Mouse (Mus musculus) CH12.LX (cell line): Measurements from ENCODE around the gene Hba-x. TPM values are rescaled to one million over a fixed set of nuclear protein-coding genes. Genes with fewer than 3 reads are reported as not detected.

Experiments
- DNase-seq: peaks from one replicate; pipeline ENCODE4 v3.0.0-alpha.2; 2013; ENCODE audit errors: extremely low read depth
- H3K27ac ChIP-seq: 2 replicates; pipeline ENCODE4 v1.5.1; 2012; ENCODE audit warnings: low read depth, mild to moderate bottlenecking, control low read depth, moderate library complexity; ENCODE audit not compliant: insufficient read depth
- H3K27me3 ChIP-seq: replicated peaks from 2 replicates; pipeline ENCODE3; 2012; ENCODE audit warnings: inconsistent platforms
- H3K36me3 ChIP-seq, 2 experiments: replicated peaks in 1 of 2; 2 replicates each; pipeline versions ENCODE3 to v1.6.1; 2012; ENCODE audit warnings: inconsistent platforms in 1 of 2, low read length in 1 of 2, mild to moderate bottlenecking in 1 of 2, mixed read lengths in 1 of 2, moderate library complexity in 1 of 2; ENCODE audit not compliant: control insufficient read depth in 1 of 2, insufficient read depth in 1 of 2
- H3K4me1 ChIP-seq, 2 experiments: 2 replicates each; pipeline ENCODE4 v1.6.1; 2012; ENCODE audit warnings: inconsistent platforms in 1 of 2, moderate library complexity in 1 of 2; ENCODE audit not compliant: insufficient read depth in 2 of 2, control insufficient read depth in 1 of 2
- H3K4me2 ChIP-seq: 2 replicates; pipeline ENCODE4 v1.6.1; 2012; ENCODE audit warnings: low read depth, mild to moderate bottlenecking, control low read depth; ENCODE audit not compliant: poor library complexity, insufficient read depth, severe bottlenecking
- H3K4me3 ChIP-seq, 3 experiments: fragments of 150-350 bp in 1 of 3; sonication (generic) in 1 of 3; replicated peaks in 1 of 3; 2 replicates each; pipeline versions ENCODE3 to v1.5.1; 2011 to 2012; ENCODE audit warnings: low read depth in 2 of 3, low read length in 2 of 3, mild to moderate bottlenecking in 2 of 3, moderate library complexity in 2 of 3, control low read depth in 1 of 3, improper control_type of control experiment in 1 of 3, inconsistent platforms in 1 of 3, mixed read lengths in 1 of 3; ENCODE audit not compliant: poor library complexity in 1 of 3
- H3K79me2 ChIP-seq: replicated peaks from 2 replicates; pipeline ENCODE4 v1.6.1; 2012; ENCODE audit warnings: mild to moderate bottlenecking, moderate library complexity; ENCODE audit not compliant: control insufficient read depth, poor library complexity, insufficient read depth, severe bottlenecking; ENCODE audit errors: extremely low read depth
- H3K9ac ChIP-seq: 2 replicates; pipeline ENCODE4 v1.6.1; 2012; ENCODE audit warnings: low read depth, mild to moderate bottlenecking, control low read depth, moderate library complexity; ENCODE audit not compliant: insufficient read depth
- H3K9me3 ChIP-seq: replicated peaks from 2 replicates; pipeline ENCODE3; 2012; ENCODE audit warnings: low read length, inconsistent platforms, mixed read lengths
- BHLHE40 ChIP-seq: IDR thresholded peaks from 2 replicates; pipeline ENCODE4 v1.6.1; 2011; ENCODE audit warnings: mild to moderate bottlenecking, low read depth, low read length, improper control_type of control experiment
- CHD1 ChIP-seq: IDR thresholded peaks from 2 replicates; pipeline ENCODE4 v1.6.1; 2012; ENCODE audit warnings: low read depth, low read length, improper control_type of control experiment, inconsistent platforms
- CHD2 ChIP-seq: IDR thresholded peaks from 2 replicates; pipeline ENCODE4 v1.6.1; 2011; ENCODE audit warnings: low read length, improper control_type of control experiment
- CTCF ChIP-seq, 2 experiments: IDR thresholded peaks in 1 of 2; conservative IDR thresholded peaks in 1 of 2; 2 replicates each; pipeline ENCODE4 v1.5.1; 2011 to 2012; ENCODE audit warnings: low read depth in 2 of 2, low read length in 2 of 2, improper control_type of control experiment in 1 of 2, inconsistent platforms in 1 of 2, mild to moderate bottlenecking in 1 of 2, moderate library complexity in 1 of 2
- E2F4 ChIP-seq: IDR thresholded peaks from 2 replicates; pipeline ENCODE4 v1.6.1; 2011; ENCODE audit warnings: low read depth, low read length, improper control_type of control experiment; ENCODE audit not compliant: insufficient replicate concordance
- ELF1 ChIP-seq: IDR thresholded peaks from 2 replicates; pipeline ENCODE4 v1.6.1; 2014; ENCODE audit warnings: low read depth, mild to moderate bottlenecking, inconsistent platforms, low read length, improper control_type of control experiment
- EP300 ChIP-seq: IDR thresholded peaks from 2 replicates; pipeline ENCODE4 v1.6.1; 2011; ENCODE audit warnings: low read length, improper control_type of control experiment
- ETS1 ChIP-seq: conservative IDR thresholded peaks from 2 replicates; pipeline ENCODE4 v1.6.1; 2012; ENCODE audit warnings: low read depth, mild to moderate bottlenecking, inconsistent platforms, low read length, improper control_type of control experiment, moderate library complexity
- GABPA ChIP-seq: IDR thresholded peaks from 2 replicates; pipeline ENCODE4 v1.6.1; 2012; ENCODE audit warnings: low read depth, low read length, improper control_type of control experiment, inconsistent platforms; ENCODE audit not compliant: insufficient replicate concordance
- HCFC1 ChIP-seq: IDR thresholded peaks from 2 replicates; pipeline ENCODE4 v1.6.1; 2012; ENCODE audit warnings: low read depth, mild to moderate bottlenecking, inconsistent platforms, low read length, improper control_type of control experiment
- IRF4 ChIP-seq: IDR thresholded peaks from 2 replicates; pipeline ENCODE4 v1.6.1; 2014; ENCODE audit warnings: low read depth, mild to moderate bottlenecking, inconsistent platforms, low read length, improper control_type of control experiment
- JUN ChIP-seq: IDR thresholded peaks from 2 replicates; pipeline ENCODE4 v1.6.1; 2011; ENCODE audit warnings: low read depth, mild to moderate bottlenecking, low read length, improper control_type of control experiment, moderate library complexity; ENCODE audit not compliant: insufficient read depth
- JUND ChIP-seq: conservative IDR thresholded peaks from 2 replicates; pipeline ENCODE4 v1.6.1; 2011; ENCODE audit warnings: low read depth, low read length, improper control_type of control experiment
- KAT2A ChIP-seq: IDR thresholded peaks from 2 replicates; pipeline ENCODE4 v1.6.1; 2012; ENCODE audit warnings: low read length, improper control_type of control experiment, inconsistent platforms; ENCODE audit not compliant: insufficient replicate concordance
- MAFK ChIP-seq: IDR thresholded peaks from 2 replicates; pipeline ENCODE4 v1.6.1; 2011; ENCODE audit warnings: low read length, improper control_type of control experiment; ENCODE audit not compliant: insufficient replicate concordance
- MAX ChIP-seq: IDR thresholded peaks from 2 replicates; pipeline ENCODE4 v1.6.1; 2011; ENCODE audit warnings: low read length, improper control_type of control experiment
- MAZ ChIP-seq: IDR thresholded peaks from 2 replicates; pipeline ENCODE4 v1.6.1; 2012; ENCODE audit warnings: low read depth, mild to moderate bottlenecking, inconsistent platforms, low read length, improper control_type of control experiment, moderate library complexity
- MEF2A ChIP-seq: IDR thresholded peaks from 2 replicates; pipeline ENCODE4 v1.6.1; 2014; ENCODE audit warnings: low read depth, mild to moderate bottlenecking, inconsistent platforms, low read length, improper control_type of control experiment, borderline replicate concordance
- MXI1 ChIP-seq: IDR thresholded peaks from 2 replicates; pipeline ENCODE4 v1.6.1; 2011; ENCODE audit warnings: mild to moderate bottlenecking, low read depth, low read length, improper control_type of control experiment
- MYC ChIP-seq: IDR thresholded peaks from 2 replicates; pipeline ENCODE4 v1.6.1; 2011; ENCODE audit warnings: low read depth, mild to moderate bottlenecking, improper control_type of control experiment, low read length
- NELFE ChIP-seq: IDR thresholded peaks from 2 replicates; pipeline ENCODE4 v1.6.1; 2011; ENCODE audit warnings: low read depth, low read length, improper control_type of control experiment
- NRF1 ChIP-seq: IDR thresholded peaks from 2 replicates; pipeline ENCODE4 v1.6.1; 2014; ENCODE audit warnings: low read depth, mild to moderate bottlenecking, inconsistent platforms, low read length, improper control_type of control experiment, moderate library complexity
- PAX5 ChIP-seq: IDR thresholded peaks from 2 replicates; pipeline ENCODE4 v1.6.1; 2012; ENCODE audit warnings: low read length, inconsistent platforms, mixed read lengths
- POLR2A ChIP-seq: IDR thresholded peaks from 2 replicates; pipeline ENCODE4 v1.6.1; 2011; ENCODE audit warnings: low read depth, mild to moderate bottlenecking, improper control_type of control experiment, low read length
- POLR2AphosphoS2 ChIP-seq: IDR thresholded peaks from 2 replicates; pipeline ENCODE4 v1.6.1; 2011; ENCODE audit warnings: low read depth, low read length, improper control_type of control experiment
- RAD21 ChIP-seq: IDR thresholded peaks from 2 replicates; pipeline ENCODE4 v1.6.1; 2011; ENCODE audit warnings: low read depth, mild to moderate bottlenecking, low read length, improper control_type of control experiment, moderate library complexity
- RCOR1 ChIP-seq: conservative IDR thresholded peaks from 2 replicates; pipeline ENCODE4 v1.6.1; 2012; ENCODE audit warnings: low read depth, mild to moderate bottlenecking, inconsistent platforms, low read length, improper control_type of control experiment
- SIN3A ChIP-seq: IDR thresholded peaks from 2 replicates; pipeline ENCODE4 v1.6.1; 2012; ENCODE audit warnings: low read length, improper control_type of control experiment, inconsistent platforms
- SMC3 ChIP-seq: IDR thresholded peaks from 2 replicates; pipeline ENCODE4 v1.6.1; 2011; ENCODE audit warnings: low read depth, low read length, improper control_type of control experiment
- TBP ChIP-seq: conservative IDR thresholded peaks from 2 replicates; pipeline ENCODE4 v1.6.1; 2011; ENCODE audit warnings: low read depth, low read length, improper control_type of control experiment
- TCF12 ChIP-seq: IDR thresholded peaks from 2 replicates; pipeline ENCODE4 v1.6.1; 2014; ENCODE audit warnings: low read depth, mild to moderate bottlenecking, inconsistent platforms, low read length, improper control_type of control experiment
- UBTF ChIP-seq: IDR thresholded peaks from 2 replicates; pipeline ENCODE4 v1.6.1; 2012; ENCODE audit warnings: low read depth, mild to moderate bottlenecking, inconsistent platforms, low read length, improper control_type of control experiment, moderate library complexity
- USF1 ChIP-seq: IDR thresholded peaks from 2 replicates; pipeline ENCODE4 v1.6.1; 2014; ENCODE audit warnings: low read depth, mild to moderate bottlenecking, inconsistent platforms, low read length, improper control_type of control experiment
- USF2 ChIP-seq: conservative IDR thresholded peaks from 2 replicates; pipeline ENCODE4 v1.6.1; 2011; ENCODE audit warnings: low read depth, low read length, improper control_type of control experiment
- ZC3H11A ChIP-seq: IDR thresholded peaks from 2 replicates; pipeline ENCODE4 v1.6.1; 2012; ENCODE audit warnings: low read depth, mild to moderate bottlenecking, inconsistent platforms, low read length, improper control_type of control experiment
- ZKSCAN1 ChIP-seq: IDR thresholded peaks from 2 replicates; pipeline ENCODE4 v1.6.1; 2012; ENCODE audit warnings: low read depth, inconsistent platforms, low read length, improper control_type of control experiment, borderline replicate concordance
- ZMIZ1 ChIP-seq: IDR thresholded peaks from 2 replicates; pipeline ENCODE4 v1.6.1; 2012; ENCODE audit warnings: low read depth, mild to moderate bottlenecking, inconsistent platforms, low read length, improper control_type of control experiment
- ZNF384 ChIP-seq: IDR thresholded peaks from 2 replicates; pipeline ENCODE4 v1.6.1; 2012; ENCODE audit warnings: low read depth, low read length, improper control_type of control experiment, inconsistent platforms
- dilution Hi-C: fragments of 300-500 bp; cut with MboI; formaldehyde crosslinking; loops from 2 replicates; pipeline ENCODE4 v1.14.3; 2020; ENCODE audit warnings: low sequenced_read_pairs; ENCODE audit not compliant: extremely low pct_unique_long_range_greater_than_20kb, extremely low pct_ligation_motif_present
- in situ Hi-C: fragments of 300-500 bp; cut with MboI; formaldehyde crosslinking; loops from 3 replicates; pipeline ENCODE4 v1.14.3; 2019; ENCODE audit warnings: low sequenced_read_pairs, low pct_ligation_motif_present, low pct_unique_long_range_greater_than_20kb, mixed read lengths
- polyA plus RNA-seq: library from polyadenylated mRNA; unstranded; fragments of >175 nt; gene quantifications from 2 replicates; pipeline ENCODE4 v1.2.1, GENCODE M21; 2012; ENCODE audit warnings: low read depth; ENCODE audit not compliant: insufficient read length
- total RNA-seq, 2 experiments: library from RNA; depleted of rRNA; stranded (reverse); fragments of 300-350 nt in 1 of 2; fragments of >200 nt in 1 of 2; gene quantifications; 2 replicates each; pipeline ENCODE4 v1.2.3; 2012 to 2014

Hba-x gene
- total and polyA plus RNA-seq, 3 experiments, result not detected

DNA sequence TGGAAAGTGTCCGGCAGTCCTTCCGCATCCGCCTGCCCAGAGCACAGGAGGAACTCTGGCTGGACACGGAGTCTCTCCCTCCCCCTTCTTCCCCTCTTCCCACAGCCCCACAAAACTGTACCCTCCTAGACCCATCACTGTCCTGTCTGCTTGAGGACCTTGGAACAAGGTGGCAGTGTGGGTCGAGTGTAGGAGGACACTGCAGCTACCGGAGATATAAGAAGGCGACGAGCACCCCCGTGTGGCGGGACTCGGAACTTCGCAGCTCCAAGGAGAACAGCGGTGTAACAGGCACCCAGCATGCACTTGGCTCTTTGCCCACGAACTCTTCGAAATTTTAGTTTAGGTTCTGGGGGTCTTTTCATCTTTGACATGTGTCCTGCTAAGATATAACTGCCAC lies 48.4 kb downstream of the Hba-x start:
- no peaks in the 10 kb centered on the region for H3K36me3 ChIP-seq
- H3K4me3 ChIP-seq, result peak overlapping the region; percentile 15 to 58 (median 33)
- peak; percentile 94 for DNase-seq
- H3K9me3 ChIP-seq, result no peaks in the 10 kb centered on the region
- no peak overlapping the region for H3K27ac ChIP-seq
- TF ChIP-seq POLR2A (peak; percentile 41; the same call in 1 of the 2 replicates), MYC (0 out of 2 replicates have a peak, but pooled peaks have one; percentile 52), ELF1 (peak; percentile 68; the same call in 1 of the 2 replicates), TBP (0 out of 2 replicates have a peak, but pooled peaks have one; percentile 56), BHLHE40 (0 out of 2 replicates have a peak, but pooled peaks have one; percentile 19), ZMIZ1 (no peak), JUND (no peak), UBTF (no peak), GABPA (no peak), IRF4 (peak; percentile 68), HCFC1 (peak; percentile 11), MAZ (peak; percentile 73; the same call in 1 of the 2 replicates), ZKSCAN1 (no peak), CHD1 (no peak), E2F4 (no peak), RAD21 (peak; percentile 94), SIN3A (peak; percentile 66), NRF1 (no peak; the same call in 1 of the 2 replicates), MEF2A (peak; percentile 41; the same call in 1 of the 2 replicates), TCF12 (no peak; the same call in none of the 2 replicates), KAT2A (0 out of 2 replicates have a peak, but pooled peaks have one; percentile 26), USF1 (no peak), EP300 (peak; percentile 31; the same call in 1 of the 2 replicates), SMC3 (peak; percentile 78), MAX (peak; percentile 69; the same call in 1 of the 2 replicates), MXI1 (no peak; the same call in 1 of the 2 replicates), PAX5 (no peak), NELFE (peak; percentile 65; the same call in 1 of the 2 replicates), ZC3H11A (no peak), JUN (no peak), USF2 (no peak; the same call in 1 of the 2 replicates), CTCF (conservative IDR thresholded peaks at IDR 0.05 in 1 of 2, IDR thresholded peaks at IDR 0.05 in 1 of 2; ENCODE audit: low read depth in 2 of 2, low read length in 2 of 2) (peak; percentile 90 to 99), MAFK (0 out of 2 replicates have a peak, but pooled peaks have one; percentile 11), ZNF384 (no peak), RCOR1 (no peak), POLR2AphosphoS2 (no peak), ETS1 (no peak), CHD2 (0 out of 2 replicates have a peak, but pooled peaks have one; percentile 39)
- TF ChIP-seq, all 38 proteins: peak for 19
- in situ Hi-C loops, result loop anchor here (5.0 to 25.0 kb wide), 2 partner anchors 37 to 337 kb away; partner anchors contain the start of gene Hbq1b
- peaks cover 3 to 17% of the 10 kb centered on the region in 2 experiments; a peak in 3 of 4 replicates for H3K4me1 ChIP-seq
- no peaks in the 10 kb centered on the region for H3K79me2 ChIP-seq
- H3K9ac ChIP-seq, result peak overlapping the region; percentile 64
- H3K4me2 ChIP-seq, result peak overlapping the region; percentile 96
- H3K27me3 ChIP-seq, result peaks cover 15% of the 10 kb centered on the region
- dilution Hi-C loops, result no loop called here
